Mouse (Mus musculus) R1 (cell line): ENCODE results near the gene Pikfyve.

ENCODE experiments used
- DNase-seq: peaks from one replicate; pipeline ENCODE4 v3.0.0-alpha.2; 2018; ENCODE audit warnings: low read depth, low spot score

The Pikfyve gene

GRCm38 (mm10) chr1:65314054-65315021, 127.9 kb downstream of the Pikfyve start:
- no peak for DNase-seq

GRCm38 (mm10) chr1:65315022-65315407, 128.5 kb downstream of the Pikfyve start:
- DNase-seq = no peak
